Mouse (Mus musculus): Measurements from ENCODE around the gene Afmid. TPM values are rescaled to one million over a fixed set of nuclear protein-coding genes. Genes with fewer than 3 reads are reported as not detected.
"Not testable (repeated sequence)": the region's sequence is repeated elsewhere in the genome, so short reads cannot be mapped to it uniquely, and the experiment has no call there.

Gene Afmid
- polyA plus RNA-seq, 1 experiment from 2014 or later: 6.2 TPM

GRCm38 (mm10) chr11:117782705-117783034 lies 43.1 kb upstream of the Afmid start:
- Histone ChIP-seq H3K36me3 (no peaks in the 10 kb centered on the region; the same call in 1 of the 2 replicates), H3K27ac (no peak overlapping the region), H3K4me1 (peaks cover 48% of the 10 kb centered on the region), H3K4me2 (replicated peaks) (peak overlapping the region; percentile 66), H3K4me3 (peak overlapping the region; percentile 31), H3K9me3 (no peaks in the 10 kb centered on the region), H3K9ac (peak overlapping the region; percentile 57), H3K27me3 (peaks cover 28% of the 10 kb centered on the region)
- WGBS: 61% methylated on average over 9 of the region's 9 CpGs
- ATAC-seq (ENCODE audit: low FRiP score, low read depth): no peak

- H3K9ac ChIP-seq: peak overlapping the region; percentile 57
- no peaks in the 10 kb centered on the region; the same call in 1 of the 2 replicates for H3K36me3 ChIP-seq
- ATAC-seq (ENCODE audit: low FRiP score, low read depth): no peak
- H3K4me3 ChIP-seq: peak overlapping the region; percentile 31
- H3K4me1 ChIP-seq: peaks cover 48% of the 10 kb centered on the region
- H3K9me3 ChIP-seq: no peaks in the 10 kb centered on the region
- 4% methylated on average over 22 of the region's 31 CpGs for WGBS
- peaks cover 28% of the 10 kb centered on the region for H3K27me3 ChIP-seq
- H3K4me2 ChIP-seq (replicated peaks): peak overlapping the region; percentile 66
- H3K27ac ChIP-seq: no peak overlapping the region
These were observed 42.6 kb upstream of the Afmid start for GRCm38 (mm10) chr11:117783089-117783488.

- H3K36me3 ChIP-seq: no peaks in the 10 kb centered on the region
- peaks cover 43% of the 10 kb centered on the region for H3K4me1 ChIP-seq
- peaks cover 28% of the 10 kb centered on the region for H3K27me3 ChIP-seq
- no peaks in the 10 kb centered on the region for H3K9me3 ChIP-seq
- H3K27ac ChIP-seq: no peak overlapping the region
- H3K9ac ChIP-seq: peak overlapping the region; percentile 57; the same call in 1 of the 2 replicates
- H3K4me3 ChIP-seq: peak overlapping the region; percentile 31
- WGBS: 38% methylated on average over 10 of the region's 10 CpGs
- peak overlapping the region; percentile 66 for H3K4me2 ChIP-seq (replicated peaks)
- no peak for ATAC-seq (ENCODE audit: low FRiP score, low read depth)
These were observed 41.9 kb upstream of the Afmid start for GRCm38 (mm10) chr11:117783683-117784309.

- H3K4me1 ChIP-seq: peaks cover 32% of the 10 kb centered on the region
- WGBS: 9% methylated on average over 10 of the region's 10 CpGs
- no peak overlapping the region for H3K4me3 ChIP-seq
- H3K9me3 ChIP-seq: no peaks in the 10 kb centered on the region
- no peak overlapping the region for H3K4me2 ChIP-seq (replicated peaks)
- H3K9ac ChIP-seq: no peak overlapping the region
- ATAC-seq (ENCODE audit: low FRiP score, low read depth): no peak
- H3K36me3 ChIP-seq: no peaks in the 10 kb centered on the region
- H3K27ac ChIP-seq: no peak overlapping the region
- peaks cover 26% of the 10 kb centered on the region for H3K27me3 ChIP-seq
These were observed 39.4 kb upstream of the Afmid start for GRCm38 (mm10) chr11:117786294-117786693.

- not testable (repeated sequence) for H3K9me3 ChIP-seq; H3K4me2 ChIP-seq (replicated peaks); H3K9ac ChIP-seq; H3K27me3 ChIP-seq; H3K36me3 ChIP-seq; H3K27ac ChIP-seq; H3K4me3 ChIP-seq; ATAC-seq (ENCODE audit: low FRiP score, low read depth)
- peaks cover 24% of the 10 kb centered on the region for H3K4me1 ChIP-seq
- 80% methylated on average over 7 of the region's 7 CpGs for WGBS
These were observed 37.2 kb upstream of the Afmid start for GRCm38 (mm10) chr11:117788481-117788880.

GRCm38 (mm10) chr11:117790286-117790685 lies 35.4 kb upstream of the Afmid start:
- Histone ChIP-seq H3K4me2 (replicated peaks) (peak overlapping the region; percentile 49), H3K4me3 (peak overlapping the region; percentile 8; the same call in 1 of the 2 replicates), H3K27ac (no peak overlapping the region), H3K4me1 (peaks cover 25% of the 10 kb centered on the region), H3K36me3 (no peaks in the 10 kb centered on the region), H3K9me3 (no peaks in the 10 kb centered on the region; the same call in 1 of the 2 replicates), H3K27me3 (no peaks in the 10 kb centered on the region; the same call in none of the 2 replicates), H3K9ac (no peak overlapping the region)
- 6% methylated on average over 14 of the region's 14 CpGs for WGBS
- peak; percentile 21; the same call in 1 of the 2 replicates for ATAC-seq (ENCODE audit: low FRiP score, low read depth)

GRCm38 (mm10) chr11:117790703-117791440 lies 34.9 kb upstream of the Afmid start:
- Histone ChIP-seq H3K4me3 (peak overlapping the region; percentile 8; the same call in 1 of the 2 replicates), H3K9me3 (no peaks in the 10 kb centered on the region; the same call in 1 of the 2 replicates), H3K27me3 (no peaks in the 10 kb centered on the region; the same call in none of the 2 replicates), H3K4me2 (replicated peaks) (peak overlapping the region; percentile 49), H3K4me1 (peaks cover 25% of the 10 kb centered on the region), H3K9ac (no peak overlapping the region), H3K36me3 (no peaks in the 10 kb centered on the region), H3K27ac (no peak overlapping the region)
- ATAC-seq (ENCODE audit: low FRiP score, low read depth): peak; percentile 30; the same call in 1 of the 2 replicates
- WGBS: 32% methylated on average over 23 of the region's 23 CpGs

- peaks cover 25% of the 10 kb centered on the region for H3K4me1 ChIP-seq
- H3K9me3 ChIP-seq: no peaks in the 10 kb centered on the region; the same call in 1 of the 2 replicates
- 86% methylated on average over 9 of the region's 9 CpGs for WGBS
- no peak overlapping the region for H3K4me2 ChIP-seq (replicated peaks)
- no peak overlapping the region for H3K9ac ChIP-seq
- no peak overlapping the region for H3K4me3 ChIP-seq
- ATAC-seq (ENCODE audit: low FRiP score, low read depth): no peak
- no peaks in the 10 kb centered on the region for H3K36me3 ChIP-seq
- no peak overlapping the region for H3K27ac ChIP-seq
- H3K27me3 ChIP-seq: no peaks in the 10 kb centered on the region; the same call in none of the 2 replicates
These were observed 34.3 kb upstream of the Afmid start for GRCm38 (mm10) chr11:117791441-117791761.

- ATAC-seq (ENCODE audit: low FRiP score, low read depth): peak; percentile 63; the same call in 1 of the 2 replicates
These were observed 33.3 kb upstream of the Afmid start for GRCm38 (mm10) chr11:117792281-117792888.

GRCm38 (mm10) chr11:117794035-117794551 lies 31.6 kb upstream of the Afmid start:
- Histone ChIP-seq H3K9me3 (no peaks in the 10 kb centered on the region; the same call in 1 of the 2 replicates), H3K27me3 (no peaks in the 10 kb centered on the region; the same call in none of the 2 replicates), H3K4me1 (peaks cover 28% of the 10 kb centered on the region), H3K4me3 (no peak overlapping the region), H3K4me2 (replicated peaks) (no peak overlapping the region), H3K27ac (no peak overlapping the region), H3K9ac (no peak overlapping the region), H3K36me3 (no peaks in the 10 kb centered on the region)
- 36% methylated on average over 4 of the region's 4 CpGs for WGBS
- no peak for ATAC-seq (ENCODE audit: low FRiP score, low read depth)

More at GRCm38 (mm10) chr11:117792281-117792888, 33.3 kb upstream of the Afmid start:
- Histone ChIP-seq H3K27me3 (no peaks in the 10 kb centered on the region; the same call in none of the 2 replicates), H3K4me1 (peaks cover 25% of the 10 kb centered on the region), H3K4me2 (replicated peaks) (peak overlapping the region; percentile 57), H3K9me3 (no peaks in the 10 kb centered on the region; the same call in 1 of the 2 replicates), H3K36me3 (no peaks in the 10 kb centered on the region), H3K27ac (no peak overlapping the region), H3K4me3 (peak overlapping the region; percentile 21), H3K9ac (peak overlapping the region; percentile 19; the same call in 1 of the 2 replicates)
- 5% methylated on average over 22 of the region's 22 CpGs for WGBS

GRCm38 (mm10) chr11:117796954-117797353 lies 28.8 kb upstream of the Afmid start:
- Histone ChIP-seq H3K4me1 (peaks cover 13% of the 10 kb centered on the region), H3K27ac (no peak overlapping the region)
- WGBS: 37% methylated on average over 5 of the region's 5 CpGs

More at GRCm38 (mm10) chr11:117796954-117797353, 28.8 kb upstream of the Afmid start:
- Histone ChIP-seq H3K9ac (no peak overlapping the region), H3K36me3 (no peaks in the 10 kb centered on the region), H3K4me3 (no peak overlapping the region), H3K27me3 (no peaks in the 10 kb centered on the region), H3K9me3 (no peaks in the 10 kb centered on the region; the same call in 1 of the 2 replicates), H3K4me2 (replicated peaks) (no peak overlapping the region)
- no peak for ATAC-seq (ENCODE audit: low FRiP score, low read depth)
